Mouse (Mus musculus): ENCODE measurements around the gene Sept6. TPM values are rescaled to one million over a fixed set of nuclear protein-coding genes. Genes with fewer than 3 reads are reported as not detected.

Sept6 gene
- total and polyA plus RNA-seq, 2 experiments from 2014 or later, result 59.6 to 106 TPM

DNA sequence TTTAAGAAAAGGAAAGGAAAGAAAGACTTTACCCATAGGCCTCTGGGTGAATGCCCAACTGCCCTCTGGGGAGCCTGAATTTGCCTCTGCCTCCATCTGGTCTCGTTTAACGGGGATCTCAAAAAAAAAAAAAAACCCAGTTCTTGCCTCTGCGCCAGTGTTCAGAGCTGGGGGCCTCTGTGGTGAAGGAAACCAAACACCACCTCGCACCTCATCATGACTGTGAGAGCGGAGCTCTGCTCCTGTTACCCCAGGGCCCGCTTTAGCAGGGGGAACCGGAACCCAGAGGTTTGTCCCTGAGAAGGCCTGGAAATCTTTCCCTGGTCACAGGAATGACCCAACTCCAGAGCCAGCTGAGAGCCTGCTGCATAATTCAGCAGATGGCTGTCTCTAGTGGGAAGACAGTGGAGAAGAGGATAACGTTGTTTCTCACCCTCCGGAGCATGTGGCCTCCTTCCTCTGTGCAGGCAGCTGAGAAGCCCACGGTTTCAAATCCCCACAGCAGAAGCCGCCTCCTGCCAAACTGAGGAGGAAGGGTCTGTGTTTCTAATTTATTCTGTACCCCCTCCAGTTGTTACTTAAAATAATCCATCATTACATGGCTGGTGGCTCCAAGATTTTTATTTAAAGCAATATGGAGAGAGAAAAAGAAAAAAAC is 7.8 kb downstream of the Sept6 start:
- 0 out of 2 replicates have a peak, but pooled peaks have one; percentile 39 for ATAC-seq
- H3K27ac ChIP-seq, result peak overlapping the region; percentile 26; the same call in 1 of the 2 replicates
- H3K9ac ChIP-seq (replicated peaks; ENCODE audit: low read length), result no peak overlapping the region
- H3K27me3 ChIP-seq (ENCODE audit: insufficient read depth, low read length), result no peaks in the 10 kb centered on the region
- TF ChIP-seq CTCF (IDR thresholded peaks at IDR 0.05; ENCODE audit: low read depth), result no peak
- H3K9me3 ChIP-seq (ENCODE audit: low read length), result no peaks in the 10 kb centered on the region
- peak; percentile 8 for DNase-seq (ENCODE audit: low spot score)
- no peaks in the 10 kb centered on the region for H3K36me3 ChIP-seq (ENCODE audit: insufficient read depth, low read length)
- H3K4me1 ChIP-seq (ENCODE audit: insufficient read depth, low read length), result no peaks in the 10 kb centered on the region
- H3K4me3 ChIP-seq (ENCODE audit: low read length), result no peak overlapping the region
- WGBS, result 59% methylated on average over 11 of the region's 11 CpGs
- H3K4me2 ChIP-seq (ENCODE audit: low read depth, low read length), result no peak overlapping the region; the same call in 1 of the 2 replicates

DNA sequence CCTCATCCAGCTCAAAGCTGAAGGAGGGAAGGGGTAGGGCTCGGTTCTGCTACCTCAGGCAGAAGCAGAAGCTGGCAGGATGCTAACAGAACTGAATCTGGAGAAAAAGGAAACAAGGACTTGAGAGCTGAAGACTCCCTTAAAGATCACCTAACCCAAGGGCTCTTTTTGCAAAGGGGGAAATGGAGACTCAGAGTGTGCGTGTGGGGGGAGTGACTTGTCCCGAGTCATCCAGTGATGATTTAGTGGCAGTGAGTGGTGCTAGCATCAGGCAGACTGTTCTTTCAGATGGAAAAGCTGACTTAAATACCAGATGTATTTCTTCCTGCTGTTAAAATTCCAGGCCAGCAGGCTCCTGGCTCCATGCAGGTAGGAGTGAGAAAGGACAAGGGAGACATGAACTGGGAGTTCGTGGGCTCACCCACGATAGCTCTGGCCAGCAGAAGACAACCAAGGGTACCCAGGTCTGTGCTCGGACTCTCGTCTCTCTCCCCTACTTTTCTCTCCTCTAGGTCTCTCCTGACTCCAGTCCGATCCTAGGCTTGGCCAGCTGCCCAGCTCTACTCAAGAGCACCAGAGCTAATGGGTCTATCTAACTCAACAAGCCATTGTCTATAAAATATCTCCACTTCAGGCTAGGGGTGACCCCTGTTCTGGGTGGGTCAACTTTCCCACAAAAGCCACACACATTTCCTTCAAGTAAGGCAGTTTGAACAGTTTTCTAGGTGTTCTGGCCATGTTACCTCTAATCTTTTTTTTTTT is 8.5 kb downstream of the Sept6 start:
- DNase-seq (ENCODE audit: low spot score) (peak; percentile 12), ATAC-seq (no peak)
- Histone ChIP-seq H3K4me3 (ENCODE audit: low read length) (no peak overlapping the region), H3K36me3 (ENCODE audit: insufficient read depth, low read length) (no peaks in the 10 kb centered on the region), H3K27me3 (ENCODE audit: insufficient read depth, low read length) (no peaks in the 10 kb centered on the region), H3K4me1 (ENCODE audit: insufficient read depth, low read length) (no peaks in the 10 kb centered on the region), H3K27ac (no peak overlapping the region), H3K9me3 (ENCODE audit: low read length) (no peaks in the 10 kb centered on the region), H3K4me2 (ENCODE audit: low read depth, low read length) (no peak overlapping the region), H3K9ac (replicated peaks; ENCODE audit: low read length) (no peak overlapping the region)
- no peak for TF ChIP-seq CTCF (IDR thresholded peaks at IDR 0.05; ENCODE audit: low read depth)
- 68% methylated on average over 8 of the region's 8 CpGs for WGBS

- no peak for TF ChIP-seq CTCF (IDR thresholded peaks at IDR 0.05; ENCODE audit: low read depth)
- H3K27ac ChIP-seq, result no peak overlapping the region
- 90% methylated on average over 10 of the region's 10 CpGs for WGBS
- no peak for ATAC-seq
- no peaks in the 10 kb centered on the region for H3K9me3 ChIP-seq (ENCODE audit: low read length)
- H3K9ac ChIP-seq (replicated peaks; ENCODE audit: low read length), result no peak overlapping the region
- H3K4me2 ChIP-seq (ENCODE audit: low read depth, low read length), result no peak overlapping the region
- H3K36me3 ChIP-seq (ENCODE audit: insufficient read depth, low read length), result no peaks in the 10 kb centered on the region
- no peak overlapping the region for H3K4me3 ChIP-seq (ENCODE audit: low read length)
- DNase-seq (ENCODE audit: low spot score), result no peak
- H3K4me1 ChIP-seq (ENCODE audit: insufficient read depth, low read length), result no peaks in the 10 kb centered on the region
- H3K27me3 ChIP-seq (ENCODE audit: insufficient read depth, low read length), result no peaks in the 10 kb centered on the region
These were observed 10.9 kb downstream of the Sept6 start for GRCm38 (mm10) chrX:36980563-36981187.

GRCm38 (mm10) chrX:36977863-36978262 is 13.7 kb downstream of the Sept6 start:
- WGBS, result 92% methylated on average over 2 of the region's 2 CpGs
- no peak for ATAC-seq
- H3K4me3 ChIP-seq (ENCODE audit: low read length), result no peak overlapping the region

GRCm38 (mm10) chrX:36976980-36977379 is 14.6 kb downstream of the Sept6 start:
- no peak for TF ChIP-seq CTCF (IDR thresholded peaks at IDR 0.05; ENCODE audit: low read depth)
- WGBS, result 84% methylated on average over 7 of the region's 7 CpGs
- no peak overlapping the region for H3K27ac ChIP-seq

More at GRCm38 (mm10) chrX:36977863-36978262, 13.7 kb downstream of the Sept6 start:
- no peak for DNase-seq (ENCODE audit: low spot score)
- Histone ChIP-seq H3K27me3 (ENCODE audit: insufficient read depth, low read length) (no peaks in the 10 kb centered on the region), H3K27ac (no peak overlapping the region), H3K9ac (replicated peaks; ENCODE audit: low read length) (no peak overlapping the region), H3K4me2 (ENCODE audit: low read depth, low read length) (no peak overlapping the region), H3K4me1 (ENCODE audit: insufficient read depth, low read length) (no peaks in the 10 kb centered on the region), H3K36me3 (ENCODE audit: insufficient read depth, low read length) (no peaks in the 10 kb centered on the region), H3K9me3 (ENCODE audit: low read length) (no peaks in the 10 kb centered on the region)
- TF ChIP-seq CTCF (IDR thresholded peaks at IDR 0.05; ENCODE audit: low read depth), result no peak

DNA sequence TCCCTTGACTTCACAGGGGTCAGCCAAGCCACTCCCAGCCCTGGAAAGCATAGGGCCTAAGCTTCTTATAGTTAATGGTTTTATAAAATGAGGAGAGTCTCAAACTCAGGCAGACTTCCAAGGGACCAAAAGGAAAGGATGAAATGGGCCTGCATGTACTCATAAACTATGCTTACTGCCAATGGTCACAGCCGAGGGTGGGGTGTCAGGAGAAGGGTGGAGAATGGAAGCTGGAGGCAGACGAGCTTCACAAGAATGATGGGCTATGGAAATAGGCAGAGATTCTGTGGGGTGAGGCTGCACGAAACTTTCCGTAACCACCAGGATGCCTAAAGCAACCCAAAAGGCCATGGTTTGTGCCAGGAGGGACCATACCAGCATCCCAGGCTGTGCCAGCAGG is 15.3 kb downstream of the Sept6 start:
- ATAC-seq, result no peak
- Histone ChIP-seq H3K36me3 (ENCODE audit: insufficient read depth, low read length) (no peaks in the 10 kb centered on the region), H3K4me1 (ENCODE audit: insufficient read depth, low read length) (no peaks in the 10 kb centered on the region), H3K4me2 (ENCODE audit: low read depth, low read length) (no peak overlapping the region), H3K9ac (replicated peaks; ENCODE audit: low read length) (no peak overlapping the region), H3K9me3 (ENCODE audit: low read length) (no peaks in the 10 kb centered on the region), H3K4me3 (ENCODE audit: low read length) (no peak overlapping the region), H3K27me3 (ENCODE audit: insufficient read depth, low read length) (no peaks in the 10 kb centered on the region), H3K27ac (no peak overlapping the region)
- TF ChIP-seq CTCF (IDR thresholded peaks at IDR 0.05; ENCODE audit: low read depth), result no peak
- DNase-seq (ENCODE audit: low spot score), result no peak
- WGBS, result 86% methylated on average over 4 of the region's 4 CpGs

More at GRCm38 (mm10) chrX:36976980-36977379, 14.6 kb downstream of the Sept6 start:
- no peaks in the 10 kb centered on the region for H3K36me3 ChIP-seq (ENCODE audit: insufficient read depth, low read length)
- H3K27me3 ChIP-seq (ENCODE audit: insufficient read depth, low read length), result no peaks in the 10 kb centered on the region
- H3K4me1 ChIP-seq (ENCODE audit: insufficient read depth, low read length), result no peaks in the 10 kb centered on the region
- no peak overlapping the region for H3K4me3 ChIP-seq (ENCODE audit: low read length)
- H3K9me3 ChIP-seq (ENCODE audit: low read length), result no peaks in the 10 kb centered on the region
- ATAC-seq (no peak), DNase-seq (ENCODE audit: low spot score) (no peak)
- no peak overlapping the region for H3K9ac ChIP-seq (replicated peaks; ENCODE audit: low read length)
- H3K4me2 ChIP-seq (ENCODE audit: low read depth, low read length), result no peak overlapping the region
